9 mouse cellular contexts compared by ENCODE assay signal in genomic region chr7:144696764-144697704, GRCm38 (mm10). TPM values are rescaled to one million over a fixed set of nuclear protein-coding genes. Genes with fewer than 3 reads are reported as not detected.
DNase-seq lines count a peak whose midpoint lies in the region; ATAC-seq and TF ChIP-seq lines count a peak whose summit lies in the region.
"Had no signal": no experiment of that assay in that cellular context is flagged by ENCODE, and none has a peak within 500 bp of the region (broad histone marks: within the 10 kb centered on the region; RNA-seq: fewer than 3 reads in every experiment).

No protein-coding gene starts in this region.

- DNase-seq in hindbrain, embryonic 11.5 days (ENCODE audit: low spot score): peak; percentile 38
- DNase-seq in ES-CJ7 (ENCODE audit: low read depth, low spot score): peak; percentile 79
- DNase-seq in lung, postnatal 4 days: peak; percentile 56 to 67
- DNase-seq in thymus, postnatal 25 days: peak; percentile 41
- DNase-seq in right cerebral cortex, postnatal 36 days (ENCODE audit: low spot score in 2 of 2): no peak

- no peaks in the 10 kb centered on the region for H3K9me3 ChIP-seq in hindbrain, embryonic 11.5 days (ENCODE audit: control insufficient read depth, low read length)
- peaks cover 9% of the 10 kb centered on the region; the same call in 1 of the 2 replicates for H3K9me3 ChIP-seq in hindbrain, embryonic 13.5 days
- H3K9me3 ChIP-seq in forebrain, embryonic 12.5 days: 0 out of 2 replicates have a peak, but pooled peaks cover 11% of the 10 kb centered on the region

- H3K36me3 ChIP-seq in hindbrain, embryonic 11.5 days (ENCODE audit: control insufficient read depth, insufficient read depth, low read length): no peaks in the 10 kb centered on the region
- H3K36me3 ChIP-seq in hindbrain, embryonic 13.5 days: no peaks in the 10 kb centered on the region
- H3K36me3 ChIP-seq in forebrain, embryonic 12.5 days (replicated peaks): no peaks in the 10 kb centered on the region; the same call in 1 of the 2 replicates

- H3K4me3 ChIP-seq in hindbrain, embryonic 11.5 days (ENCODE audit: low read depth, low read length): no peak overlapping the region
- no peak overlapping the region for H3K4me3 ChIP-seq in hindbrain, embryonic 13.5 days
- H3K4me3 ChIP-seq in embryonic fibroblast, embryonic 13.5 days (ENCODE audit: insufficient read depth, low read length): no peak overlapping the region
- no peak overlapping the region for H3K4me3 ChIP-seq in forebrain, embryonic 12.5 days (replicated peaks)
- H3K4me3 ChIP-seq: myocyte had no signal

- peak; percentile 50; the same call in 1 of the 2 replicates for TF ChIP-seq CTCF in embryonic fibroblast, embryonic 13.5 days (IDR thresholded peaks at IDR 0.05; ENCODE audit: borderline replicate concordance, insufficient read depth, low read length)

- H3K27ac ChIP-seq in hindbrain, embryonic 11.5 days (ENCODE audit: low read depth, low read length): no peak overlapping the region
- no peak overlapping the region for H3K27ac ChIP-seq in hindbrain, embryonic 13.5 days
- no peak overlapping the region for H3K27ac ChIP-seq in embryonic fibroblast, embryonic 13.5 days (ENCODE audit: insufficient read depth, low read length)
- no peak overlapping the region for H3K27ac ChIP-seq in forebrain, embryonic 12.5 days

- no peak for ATAC-seq in hindbrain, embryonic 11.5 days (ENCODE audit: low FRiP score)
- no peak for ATAC-seq in hindbrain, embryonic 13.5 days (ENCODE audit: low FRiP score)
- no peak for ATAC-seq in forebrain, embryonic 12.5 days (ENCODE audit: low FRiP score)

- no peak for TF ChIP-seq POLR2A in embryonic fibroblast, embryonic 13.5 days (IDR thresholded peaks at IDR 0.05; ENCODE audit: low read depth, low read length)

- no peaks in the 10 kb centered on the region; the same call in 1 of the 2 replicates for H3K27me3 ChIP-seq in hindbrain, embryonic 11.5 days (ENCODE audit: control insufficient read depth, insufficient read depth, low read length)
- H3K27me3 ChIP-seq in hindbrain, embryonic 13.5 days: no peaks in the 10 kb centered on the region
- H3K27me3 ChIP-seq in forebrain, embryonic 12.5 days: no peaks in the 10 kb centered on the region

- H3K9ac ChIP-seq in hindbrain, embryonic 11.5 days (ENCODE audit: low read depth, low read length): no peak overlapping the region
- H3K9ac ChIP-seq in hindbrain, embryonic 13.5 days: no peak overlapping the region
- no peak overlapping the region for H3K9ac ChIP-seq in forebrain, embryonic 12.5 days

- no peak overlapping the region for H3K4me2 ChIP-seq in hindbrain, embryonic 11.5 days (replicated peaks; ENCODE audit: low read depth, low read length)
- H3K4me2 ChIP-seq in hindbrain, embryonic 13.5 days: no peak overlapping the region
- H3K4me2 ChIP-seq in forebrain, embryonic 12.5 days: no peak overlapping the region

- 76% methylated on average over 7 of the region's 7 CpGs for WGBS in hindbrain, embryonic 11.5 days
- 75% methylated on average over 7 of the region's 7 CpGs for WGBS in hindbrain, embryonic 13.5 days
- WGBS in forebrain, embryonic 12.5 days: 78% methylated on average over 7 of the region's 7 CpGs

- no peaks in the 10 kb centered on the region for H3K4me1 ChIP-seq in hindbrain, embryonic 11.5 days (replicated peaks; ENCODE audit: control insufficient read depth, insufficient read depth, low read length)
- no peaks in the 10 kb centered on the region for H3K4me1 ChIP-seq in hindbrain, embryonic 13.5 days (replicated peaks)
- no peaks in the 10 kb centered on the region for H3K4me1 ChIP-seq in embryonic fibroblast, embryonic 13.5 days (ENCODE audit: control insufficient read depth, insufficient read depth, low read length)
- no peaks in the 10 kb centered on the region for H3K4me1 ChIP-seq in forebrain, embryonic 12.5 days

RNA-seq across cellular contexts. Expression of gene Ano1, which starts 54.7 kb away (rescaled TPM):
- 6.2 and 7.1 TPM in 2 replicates for polyA plus RNA-seq in hindbrain, embryonic 11.5 days (2014; fragmentation: Nextera tagmentation; extraction: Ambion mirVana)
- polyA plus RNA-seq in hindbrain, embryonic 13.5 days (2015; fragmentation: Nextera tagmentation; extraction: Ambion mirVana): 5.0 and 5.9 TPM in 2 replicates
- polyA plus RNA-seq in embryonic fibroblast, embryonic 13.5 days (2011; ENCODE audit: insufficient read length, low read depth, missing spikeins): 5.2 and 17.5 TPM in 2 replicates
- polyA plus RNA-seq in forebrain, embryonic 12.5 days (2016; fragmentation: Nextera tagmentation; extraction: Ambion mirVana): 17.1 and 27.4 TPM in 2 replicates

Comparison
In these comparisons a context has a peak if more than half of its experiments do, and no peak if none do; other contexts are left out.
1. DNase-seq: peak in hindbrain, embryonic 11.5 days (single experiment), ES-CJ7 (single experiment), lung, postnatal 4 days (2 of 2) and thymus, postnatal 25 days (single experiment); none in right cerebral cortex, postnatal 36 days (0 of 2).